Mouse (Mus musculus) lung, postnatal 25 days (tissue): ENCODE measurements at regions not wholly inside any gene's neighbourhood (a gene's known extent, or its start where the extent isn't known, plus 50 kb on each side); places are given as distances from the start of the nearest gene placed in this dataset.
A peak's percentile ranks its signal among the peaks of the same experiment; 100 is the strongest.

Source experiments
- DNase-seq: peaks from one replicate; pipeline ENCODE4 v3.0.0; 2022; ENCODE audit warnings: low spot score

- no peak for DNase-seq
These were observed 131.2 kb downstream of the Ptbp2 start for GRCm38 (mm10) chr3:119653007-119653565.

DNA sequence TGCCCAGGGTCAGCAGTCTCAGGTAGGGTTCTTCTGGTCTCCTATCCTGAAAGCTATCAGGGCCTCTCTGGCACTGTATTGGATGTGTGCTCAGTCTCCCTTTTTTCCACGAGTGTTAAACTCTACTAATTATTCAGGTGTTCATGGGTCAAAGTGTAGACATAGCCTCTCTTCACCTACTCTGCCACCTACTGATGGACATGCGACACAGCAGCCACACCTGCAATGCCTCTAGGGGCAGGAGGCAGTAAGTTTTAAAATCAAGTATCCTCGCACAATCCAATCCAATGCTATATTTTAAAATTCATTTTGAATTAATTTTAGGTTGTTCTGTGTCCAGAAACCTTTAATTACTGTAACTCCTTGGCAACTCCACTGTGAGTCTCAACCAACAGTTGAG lies 145.6 kb downstream of the Ptbp2 start:
- no peak for DNase-seq

- DNase-seq: no peak
These were observed 148.6 kb downstream of the Ptbp2 start for GRCm38 (mm10) chr3:119635641-119636040.

- no peak for DNase-seq
These were observed 150.8 kb downstream of the Ptbp2 start for GRCm38 (mm10) chr3:119633516-119633915.

- no peak for DNase-seq
These were observed 178.2 kb downstream of the Ptbp2 start for GRCm38 (mm10) chr3:119606116-119606515.

- no peak for DNase-seq
These were observed 195.3 kb downstream of the Ptbp2 start for GRCm38 (mm10) chr3:119588872-119589416.

GRCm38 (mm10) chr3:119587971-119588370 lies 196.3 kb downstream of the Ptbp2 start:
- DNase-seq: no peak

DNA sequence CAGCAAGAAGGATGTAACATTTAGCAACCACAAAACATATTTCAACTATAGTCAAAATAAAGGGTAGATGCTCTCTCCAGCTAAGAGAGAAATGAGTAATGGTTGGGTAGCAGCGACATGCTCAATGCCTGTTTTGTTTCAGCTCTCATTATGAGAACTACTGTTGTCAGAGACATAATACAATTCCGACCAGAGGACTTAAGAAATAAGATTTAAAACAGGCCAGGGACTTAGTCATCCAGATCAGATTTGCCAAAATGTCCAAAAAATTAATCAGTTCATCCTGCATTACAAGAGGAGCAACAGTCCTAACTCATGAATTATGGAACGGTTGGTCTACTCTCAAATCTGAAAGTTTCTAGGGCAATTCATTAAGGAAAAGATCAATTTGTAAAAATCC lies 208.8 kb downstream of the Ptbp2 start:
- no peak for DNase-seq

- DNase-seq: no peak
These were observed 246.4 kb downstream of the Ptbp2 start for GRCm38 (mm10) chr3:119537884-119538283.

DNA sequence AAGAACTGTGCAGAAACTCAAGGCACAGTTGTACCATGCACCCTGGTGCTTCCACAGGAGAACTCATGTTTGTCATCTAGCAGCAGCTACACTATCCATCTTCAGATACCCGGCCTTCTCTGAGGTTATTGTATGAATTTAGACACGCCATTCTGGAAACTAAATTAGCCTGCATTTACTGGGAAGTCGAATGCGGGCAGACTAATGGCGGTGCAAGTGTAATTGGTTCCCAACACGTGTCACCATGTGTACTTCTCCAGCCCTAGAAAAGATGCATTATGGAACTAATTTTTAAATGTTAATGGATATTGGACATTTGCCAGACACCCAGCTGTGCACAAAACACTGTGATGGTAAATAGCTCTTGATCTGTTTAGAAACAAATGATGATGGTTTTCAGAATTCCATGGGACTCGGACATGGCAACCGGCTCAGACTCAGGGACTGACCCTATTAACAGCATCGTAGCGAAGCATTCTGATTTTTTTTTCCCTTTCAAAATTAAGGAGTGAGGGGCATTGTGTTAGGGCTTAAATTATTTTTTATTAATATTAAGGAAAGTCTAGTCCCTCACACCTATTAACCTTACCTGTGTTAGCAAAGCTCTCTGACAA lies 259.6 kb downstream of the Ptbp2 start:
- no peak for DNase-seq

DNA sequence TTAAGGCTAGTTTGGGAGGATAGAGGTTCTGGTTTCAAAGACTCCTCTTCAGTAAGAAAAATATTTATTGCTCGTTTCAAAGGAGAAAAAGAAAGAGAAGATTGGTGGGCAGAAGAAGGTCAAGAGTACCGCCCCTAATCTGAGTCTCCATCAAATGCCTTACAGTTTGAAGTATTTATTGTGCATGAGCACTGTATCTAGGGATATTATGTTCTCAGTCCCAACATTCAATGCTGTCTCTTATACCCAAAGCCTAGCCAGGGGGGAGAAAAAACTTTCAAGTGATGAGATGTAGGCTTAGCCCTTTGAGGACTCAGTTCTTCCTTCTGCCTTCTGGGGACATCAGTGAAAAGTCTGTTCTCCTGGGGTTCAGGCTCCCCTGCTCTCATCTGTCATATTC lies 271.7 kb downstream of the Ptbp2 start:
- no peak for DNase-seq

GRCm38 (mm10) chr3:119509132-119509531 lies 275.1 kb downstream of the Ptbp2 start:
- DNase-seq: no peak

- DNase-seq: no peak
These were observed 280.7 kb downstream of the Ptbp2 start for GRCm38 (mm10) chr3:119503471-119503972.

DNA sequence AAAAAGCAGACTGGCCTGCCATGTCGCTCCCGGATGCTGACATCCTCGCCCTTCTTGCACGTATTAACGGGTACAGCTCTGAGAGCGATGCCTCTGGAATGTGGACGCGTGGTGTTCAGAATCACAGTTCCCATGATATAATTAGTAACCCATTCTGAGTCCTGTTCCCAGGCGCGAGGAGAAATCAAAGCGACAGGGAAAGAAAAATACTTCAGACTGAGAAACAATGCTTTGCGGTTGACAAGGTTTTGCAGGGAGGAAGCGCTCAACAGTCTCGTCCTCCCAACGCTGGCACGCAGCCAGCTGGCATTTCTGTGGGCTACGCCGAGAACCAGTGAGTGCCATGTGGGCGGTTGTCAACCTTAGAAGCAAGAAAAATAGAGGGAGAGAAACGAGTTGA lies 285.6 kb downstream of the Ptbp2 start:
- DNase-seq: peak; percentile 4

DNA sequence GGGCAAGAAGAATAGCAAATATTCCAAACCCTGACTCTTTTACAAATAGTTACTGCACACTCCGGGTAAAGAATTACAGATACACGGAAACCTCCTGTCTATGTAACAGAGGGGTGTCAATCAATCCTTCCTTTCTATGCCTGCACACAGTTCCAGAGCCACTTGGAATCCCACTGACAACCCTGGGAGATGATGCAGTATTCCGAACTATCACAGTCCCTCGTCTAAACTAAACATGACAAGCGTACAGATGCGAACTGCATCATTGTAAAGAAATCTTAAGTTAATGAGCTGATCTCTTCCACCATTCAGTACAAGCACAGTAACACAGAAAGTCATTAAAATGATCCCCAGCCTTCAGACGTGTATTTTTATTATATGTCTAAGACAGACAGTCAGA lies 286.4 kb downstream of the Ptbp2 start:
- no peak for DNase-seq

DNA sequence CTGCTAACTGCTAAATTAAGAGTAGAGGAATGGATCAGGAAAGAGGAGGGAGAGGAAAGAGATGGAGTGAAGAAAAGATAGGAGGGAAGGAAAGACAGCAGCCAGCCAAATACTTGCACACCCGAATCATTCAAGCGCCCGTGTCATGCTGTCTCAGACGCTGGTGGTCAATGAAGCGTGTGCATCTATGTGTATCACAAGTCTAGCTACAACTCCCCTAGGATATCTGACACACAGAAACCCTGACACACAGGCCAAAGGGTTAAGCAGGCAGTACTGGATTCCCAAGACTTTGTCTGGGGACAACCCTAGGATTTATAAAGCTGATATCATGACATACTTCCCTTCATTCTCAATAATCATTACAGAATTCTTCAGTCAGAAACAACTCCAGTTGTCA lies 289.7 kb downstream of the Ptbp2 start:
- DNase-seq: no peak

- no peak for DNase-seq
These were observed 291.6 kb downstream of the Ptbp2 start for GRCm38 (mm10) chr3:119492627-119493026.

GRCm38 (mm10) chr3:119489336-119489735 lies 294.9 kb downstream of the Ptbp2 start:
- no peak for DNase-seq
